ENCODE assay signal across 7 mouse cellular contexts in the genomic region with DNA sequence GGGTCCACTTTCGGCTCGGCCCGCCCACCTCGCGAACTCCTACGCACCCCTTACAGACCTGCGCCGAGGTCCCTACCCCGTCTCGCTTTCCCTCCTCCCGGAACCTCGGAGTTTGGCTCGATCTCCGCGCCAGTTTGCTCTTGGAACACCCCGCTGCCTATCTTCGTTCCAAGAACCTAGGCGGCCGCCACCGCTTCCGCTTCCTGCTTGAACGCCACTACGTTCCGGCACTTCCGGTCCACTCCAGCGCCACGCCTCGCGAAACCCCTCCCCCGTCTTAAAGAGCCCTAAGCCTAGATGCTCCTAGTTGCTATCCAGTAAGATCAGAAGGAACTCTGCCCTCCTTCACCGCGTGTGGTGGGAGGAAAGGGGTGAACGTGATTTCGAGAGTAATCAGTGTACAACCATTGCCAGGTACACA. TPM values are rescaled to one million over a fixed set of nuclear protein-coding genes. Genes with fewer than 3 reads are reported as not detected.
DNase-seq lines count a peak whose midpoint lies in the region; ATAC-seq and TF ChIP-seq lines count a peak whose summit lies in the region.

A gene (minus strand): TSS at position 198 of the 421 bp plus-strand sequence.

- peak within 1 kb of the TSS; percentile 86 for H3K9ac ChIP-seq in embryonic facial prominence, embryonic 13.5 days
- peak within 1 kb of the TSS; percentile 83 for H3K9ac ChIP-seq in heart, adult 2 months (ENCODE audit: low read depth, low read length)
- H3K9ac ChIP-seq in limb, embryonic 13.5 days = peak within 1 kb of the TSS; percentile 82
- peak within 1 kb of the TSS; percentile 68 for H3K9ac ChIP-seq in midbrain, embryonic 16.5 days (ENCODE audit: low read depth, low read length)

- H3K79me2 ChIP-seq in heart, adult 2 months (replicated peaks; ENCODE audit: control insufficient read depth, insufficient read depth, low read length) = no peaks in the 10 kb centered on the region

- peak within 1 kb of the TSS; percentile 75 for H3K4me3 ChIP-seq in embryonic facial prominence, embryonic 13.5 days
- peak within 1 kb of the TSS; percentile 90 for H3K4me3 ChIP-seq in heart, adult 2 months
- peak within 1 kb of the TSS; percentile 86 for H3K4me3 ChIP-seq in limb, embryonic 13.5 days
- peak within 1 kb of the TSS; percentile 66 for H3K4me3 ChIP-seq in midbrain, embryonic 16.5 days (ENCODE audit: low read depth, low read length)

- peaks cover 36% of the 10 kb centered on the region for H3K4me1 ChIP-seq in embryonic facial prominence, embryonic 13.5 days
- peaks cover 11% of the 10 kb centered on the region for H3K4me1 ChIP-seq in heart, adult 2 months (ENCODE audit: control insufficient read depth, insufficient read depth, low read length)
- H3K4me1 ChIP-seq in limb, embryonic 13.5 days = peaks cover 39% of the 10 kb centered on the region
- H3K4me1 ChIP-seq in midbrain, embryonic 16.5 days (ENCODE audit: control insufficient read depth, insufficient read depth, low read length) = peaks cover 18% of the 10 kb centered on the region

- DNase-seq in adrenal gland, postnatal 36 days = peak; percentile 94 to 96
- peak; percentile 93 to 94 for DNase-seq in heart, adult 2 months
- DNase-seq in kidney, adult 8-10 months = peak; percentile 91 to 96
- DNase-seq in spleen, postnatal 10 days (ENCODE audit: low spot score in 2 of 2) = peak; percentile 79 to 92

- under 1% methylated on average over 34 of the region's 34 CpGs for WGBS in embryonic facial prominence, embryonic 13.5 days
- under 1% methylated on average over 34 of the region's 34 CpGs for WGBS in heart, adult 2 months
- under 1% methylated on average over 34 of the region's 34 CpGs for WGBS in limb, embryonic 13.5 days
- under 1% methylated on average over 34 of the region's 34 CpGs for WGBS in midbrain, embryonic 16.5 days

- peaks cover 16% of the 10 kb centered on the region for H3K36me3 ChIP-seq in embryonic facial prominence, embryonic 13.5 days
- no peaks in the 10 kb centered on the region for H3K36me3 ChIP-seq in heart, adult 2 months (ENCODE audit: control insufficient read depth, insufficient read depth, low read length)
- H3K36me3 ChIP-seq in limb, embryonic 13.5 days = peaks cover 19% of the 10 kb centered on the region
- H3K36me3 ChIP-seq in midbrain, embryonic 16.5 days (ENCODE audit: control insufficient read depth, insufficient read depth, low read length) = peaks cover 24% of the 10 kb centered on the region

- intact Hi-C loops in heart, adult 2 months (cut with DNase I) = loop anchor here (1.0 to 10.0 kb wide), 2 partner anchors 25 to 146 kb away; a partner anchor contains a TSS

- H3K27ac ChIP-seq in embryonic facial prominence, embryonic 13.5 days = peak within 1 kb of the TSS; percentile 73
- H3K27ac ChIP-seq in heart, adult 2 months = peak within 1 kb of the TSS; percentile 87
- H3K27ac ChIP-seq in limb, embryonic 13.5 days = peak within 1 kb of the TSS; percentile 55
- H3K27ac ChIP-seq in midbrain, embryonic 16.5 days (ENCODE audit: low read length) = peak within 1 kb of the TSS; percentile 57; the same call in 1 of the 2 replicates

- ATAC-seq in embryonic facial prominence, embryonic 13.5 days (ENCODE audit: insufficient number of reproducible peaks, insufficient read depth, low FRiP score, low TSS enrichment, low read depth) = no peak
- peak; percentile 57; the same call in 1 of the 2 replicates for ATAC-seq in limb, embryonic 13.5 days (ENCODE audit: low FRiP score, low read depth)
- ATAC-seq in midbrain, embryonic 16.5 days = peak; percentile 61

- peak; percentile 80; the same call in 1 of the 2 replicates for TF ChIP-seq EP300 in heart, adult 2 months (IDR thresholded peaks at IDR 0.05; ENCODE audit: insufficient read depth, low read depth, low read length)

- H3K27me3 ChIP-seq in embryonic facial prominence, embryonic 13.5 days = peaks cover 26% of the 10 kb centered on the region
- no peaks in the 10 kb centered on the region for H3K27me3 ChIP-seq in heart, adult 2 months (ENCODE audit: control insufficient read depth, insufficient read depth, low read length)
- peaks cover 26% of the 10 kb centered on the region for H3K27me3 ChIP-seq in limb, embryonic 13.5 days
- H3K27me3 ChIP-seq in midbrain, embryonic 16.5 days (ENCODE audit: control insufficient read depth, insufficient read depth, low read depth, low read length) = no peaks in the 10 kb centered on the region

- no peak for TF ChIP-seq CTCF in heart, adult 2 months (IDR thresholded peaks at IDR 0.05)

- peak within 1 kb of the TSS; percentile 80 for H3K4me2 ChIP-seq in embryonic facial prominence, embryonic 13.5 days
- peak within 1 kb of the TSS; percentile 93 for H3K4me2 ChIP-seq in limb, embryonic 13.5 days (replicated peaks)
- peak within 1 kb of the TSS; percentile 91 for H3K4me2 ChIP-seq in midbrain, embryonic 16.5 days (ENCODE audit: low read length)

- no peaks in the 10 kb centered on the region for H3K9me3 ChIP-seq in embryonic facial prominence, embryonic 13.5 days
- no peaks in the 10 kb centered on the region for H3K9me3 ChIP-seq in limb, embryonic 13.5 days
- H3K9me3 ChIP-seq in midbrain, embryonic 16.5 days (replicated peaks; ENCODE audit: control insufficient read depth, low read length, poor library complexity, severe bottlenecking) = no peaks in the 10 kb centered on the region

- TF ChIP-seq POLR2A in heart, adult 2 months (IDR thresholded peaks at IDR 0.05; ENCODE audit: insufficient read depth, low read depth, low read length) = peak; percentile 84

RNA-seq across cellular contexts. Expression of the gene that starts here (rescaled TPM):
- 10 to 100 TPM; 24.6 to 32.0 TPM for total RNA-seq in adrenal gland, postnatal 36 days (2021)
- 49.3 and 57.9 TPM in 2 replicates for polyA plus RNA-seq in embryonic facial prominence, embryonic 13.5 days (2015; fragmentation: Nextera tagmentation; extraction: Ambion mirVana)
- total RNA-seq in heart, adult 2 months (2021) = 10 to 100 TPM; 13.3 to 14.5 TPM
- 27.3 and 28.9 TPM in 2 replicates for polyA plus RNA-seq in heart, adult 2 months (2012; rRNA removed)
- 50.7 and 51.2 TPM in 2 replicates for polyA plus RNA-seq in limb, embryonic 13.5 days (2015; fragmentation: Nextera tagmentation; extraction: Ambion mirVana)
- 21.9 and 26.7 TPM in 2 replicates for polyA plus RNA-seq in midbrain, embryonic 16.5 days (2015; fragmentation: Nextera tagmentation; extraction: Ambion mirVana)
